Mouse (Mus musculus) splenic B cell, adult 2 months (primary cell): ENCODE results near the gene Pecam1.

Experiments used
- DNase-seq: peaks from one replicate; pipeline ENCODE4 v3.0.0-alpha.2; 2011; ENCODE audit warnings: low read depth, low spot score
- H3K27me3 ChIP-seq: 2 replicates; pipeline ENCODE4 v1.6.1; 2012; ENCODE audit warnings: mild to moderate bottlenecking, low read length, moderate library complexity, mixed read lengths; ENCODE audit not compliant: control insufficient read depth, poor library complexity, insufficient read depth, severe bottlenecking
- H3K36me3 ChIP-seq: 2 replicates; pipeline ENCODE4 v1.6.1; 2012; ENCODE audit warnings: mild to moderate bottlenecking, low read length, moderate library complexity, mixed read lengths; ENCODE audit not compliant: control insufficient read depth, poor library complexity, insufficient read depth, severe bottlenecking

Pecam1 gene

GRCm38 (mm10) chr11:106612209-106612960 is 138.0 kb downstream of the Pecam1 start:
- Histone ChIP-seq H3K36me3 (no peaks in the 10 kb centered on the region), H3K27me3 (no peaks in the 10 kb centered on the region)
- DNase-seq, result peak; percentile 36

DNA sequence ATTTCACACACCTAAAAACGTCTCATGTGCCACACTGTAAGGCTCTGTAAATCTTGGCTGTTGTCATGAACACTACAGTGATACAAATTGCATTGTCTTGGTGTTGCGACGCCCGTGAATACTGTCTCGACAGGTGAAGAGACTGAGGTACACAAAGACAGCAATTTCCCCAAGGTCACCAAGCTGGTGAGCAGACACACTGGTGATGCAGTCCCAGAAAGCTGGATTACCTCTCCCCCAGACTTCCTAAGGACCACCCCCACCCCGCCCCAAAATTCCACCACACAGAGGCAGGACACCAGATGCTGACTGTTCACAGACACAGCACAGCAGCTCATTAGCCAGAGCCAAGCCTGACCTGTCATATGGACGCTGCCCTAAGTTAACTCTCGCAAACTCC is 140.7 kb downstream of the Pecam1 start:
- H3K36me3 ChIP-seq, result no peaks in the 10 kb centered on the region
- H3K27me3 ChIP-seq, result no peaks in the 10 kb centered on the region
- DNase-seq, result no peak

- no peaks in the 10 kb centered on the region for H3K27me3 ChIP-seq
- no peak for DNase-seq
- H3K36me3 ChIP-seq, result no peaks in the 10 kb centered on the region
Measured at GRCm38 (mm10) chr11:106607316-106607715, 143.1 kb downstream of the Pecam1 start.

DNA sequence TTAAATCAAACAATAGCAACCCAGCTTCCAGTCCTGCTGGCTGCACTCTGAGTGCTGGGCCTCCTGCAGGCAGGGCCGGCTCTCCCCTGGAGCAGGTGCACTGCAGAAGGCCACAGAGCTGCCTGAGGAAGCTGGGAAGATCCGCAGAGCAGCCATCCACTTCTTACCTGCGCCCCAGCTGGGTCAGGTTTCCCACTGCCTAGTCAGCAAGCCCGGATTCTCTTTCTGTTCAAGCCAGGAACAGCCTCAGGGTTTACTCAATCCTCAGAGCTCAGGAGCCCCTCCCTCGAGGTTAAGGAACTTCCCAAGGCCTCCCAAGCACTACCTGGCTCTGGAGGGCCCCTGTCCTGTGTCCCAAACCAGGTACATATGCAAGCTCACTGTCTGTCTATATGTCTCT is 144.4 kb downstream of the Pecam1 start:
- DNase-seq, result no peak
- no peaks in the 10 kb centered on the region for H3K27me3 ChIP-seq
- H3K36me3 ChIP-seq, result no peaks in the 10 kb centered on the region
